Mouse (Mus musculus): ENCODE data around the gene Zc3hav1l.

Gene Zc3hav1l

GRCm38 (mm10) chr6:38298761-38299401, at the start of gene Zc3hav1l:
TSS of gene Zc3hav1l (minus strand) at chr6:38299259.
- peak; percentile 22 for DNase-seq (ENCODE audit: low spot score)

GRCm38 (mm10) chr6:38347875-38348274, 48.8 kb upstream of the Zc3hav1l start:
- no peak for DNase-seq (ENCODE audit: low spot score)

GRCm38 (mm10) chr6:38345796-38346195, 46.7 kb upstream of the Zc3hav1l start:
- DNase-seq (ENCODE audit: low spot score): peak; percentile 74

- no peak for DNase-seq (ENCODE audit: low spot score)
Observed at GRCm38 (mm10) chr6:38344006-38344670, 45.1 kb upstream of the Zc3hav1l start.

GRCm38 (mm10) chr6:38343581-38343980, 44.5 kb upstream of the Zc3hav1l start:
- no peak for DNase-seq (ENCODE audit: low spot score)

GRCm38 (mm10) chr6:38342666-38342992, 43.6 kb upstream of the Zc3hav1l start:
- no peak for DNase-seq (ENCODE audit: low spot score)

- peak; percentile 79 for DNase-seq (ENCODE audit: low spot score)
Observed at GRCm38 (mm10) chr6:38341751-38342665, 42.9 kb upstream of the Zc3hav1l start.

GRCm38 (mm10) chr6:38339078-38339477, 40.0 kb upstream of the Zc3hav1l start:
- no peak for DNase-seq (ENCODE audit: low spot score)

- no peak for DNase-seq (ENCODE audit: low spot score)
Observed at GRCm38 (mm10) chr6:38337951-38338350, 38.9 kb upstream of the Zc3hav1l start.

- DNase-seq (ENCODE audit: low spot score): no peak
Observed at GRCm38 (mm10) chr6:38337166-38337705, 38.2 kb upstream of the Zc3hav1l start.

GRCm38 (mm10) chr6:38335264-38335663, 36.2 kb upstream of the Zc3hav1l start:
- no peak for DNase-seq (ENCODE audit: low spot score)

GRCm38 (mm10) chr6:38326596-38326995, 27.5 kb upstream of the Zc3hav1l start:
- no peak for DNase-seq (ENCODE audit: low spot score)

- no peak for DNase-seq (ENCODE audit: low spot score)
Observed at GRCm38 (mm10) chr6:38320621-38321020, 21.6 kb upstream of the Zc3hav1l start.

- peak; percentile 77 for DNase-seq (ENCODE audit: low spot score)
Observed at GRCm38 (mm10) chr6:38316050-38316449, 17.0 kb upstream of the Zc3hav1l start.

- DNase-seq (ENCODE audit: low spot score): no peak
Observed at GRCm38 (mm10) chr6:38309741-38310140, 10.7 kb upstream of the Zc3hav1l start.

- DNase-seq (ENCODE audit: low spot score): no peak
Observed at GRCm38 (mm10) chr6:38304981-38305380, 5.9 kb upstream of the Zc3hav1l start.

GRCm38 (mm10) chr6:38298246-38298635, 818 bp downstream of the Zc3hav1l start:
- no peak for DNase-seq (ENCODE audit: low spot score)

- no peak for DNase-seq (ENCODE audit: low spot score)
Observed at GRCm38 (mm10) chr6:38297580-38298245, 1.3 kb downstream of the Zc3hav1l start.

- no peak for DNase-seq (ENCODE audit: low spot score)
Observed at GRCm38 (mm10) chr6:38293708-38294107, 5.4 kb downstream of the Zc3hav1l start.

GRCm38 (mm10) chr6:38292871-38293646, 6.0 kb downstream of the Zc3hav1l start:
- DNase-seq (ENCODE audit: low spot score): no peak

- DNase-seq (ENCODE audit: low spot score): no peak
Observed at GRCm38 (mm10) chr6:38284422-38284821, 14.6 kb downstream of the Zc3hav1l start.
